Mouse (Mus musculus): Measurements from ENCODE around the gene Cbwd1. TPM values are rescaled to one million over a fixed set of nuclear protein-coding genes. Genes with fewer than 3 reads are reported as not detected.
A peak's percentile ranks its signal among the peaks of the same experiment; 100 is the strongest.
"Not testable (repeated sequence)": the region's sequence is repeated elsewhere in the genome, so short reads cannot be mapped to it uniquely, and the experiment has no call there.

Cbwd1 gene
- total RNA-seq, 2 experiments from 2014 or later, result 10.0 to 10.9 TPM

DNA sequence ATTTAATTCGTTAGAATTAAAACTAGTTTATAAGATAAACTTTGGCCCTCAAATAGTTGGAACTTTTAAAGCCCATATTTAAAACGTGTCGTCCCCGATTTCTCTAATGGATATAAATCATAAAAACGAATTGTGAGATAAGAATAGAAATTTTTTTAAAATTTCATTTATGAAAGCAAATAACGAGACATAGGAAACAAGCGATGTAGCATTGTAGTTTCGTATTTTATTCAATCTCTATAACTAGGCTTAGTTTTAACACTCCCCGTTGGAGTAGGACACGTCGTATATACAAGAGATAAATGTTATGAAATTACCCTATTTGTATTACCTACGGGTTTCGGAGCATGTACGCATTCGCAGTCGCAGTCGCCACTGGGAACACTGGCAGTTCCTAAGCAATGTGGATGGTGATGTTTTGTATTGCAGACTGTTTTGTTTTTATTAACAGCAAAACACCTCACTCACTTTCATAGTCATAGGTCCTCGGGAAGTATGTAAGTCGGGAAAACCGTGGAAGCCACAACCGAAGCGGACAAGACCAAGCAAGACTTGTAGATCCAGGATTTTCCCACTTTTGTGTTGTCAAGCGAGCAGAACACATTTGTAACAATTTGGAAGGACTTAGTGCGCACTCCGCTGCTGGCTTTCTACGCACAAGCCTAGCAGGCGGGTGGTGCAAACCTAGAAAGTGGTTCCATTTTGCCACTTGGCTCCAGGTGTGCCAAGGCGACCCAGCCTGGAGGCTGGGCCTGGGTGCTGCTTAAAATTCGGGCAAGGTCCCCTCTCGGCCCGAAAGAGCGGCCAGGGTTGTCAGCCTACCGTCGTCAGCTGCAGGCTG is 62.5 kb downstream of the Cbwd1 start:
- intact Hi-C loops (cut with DNase I), result no loop called here
- DNase-seq, result no peak

DNA sequence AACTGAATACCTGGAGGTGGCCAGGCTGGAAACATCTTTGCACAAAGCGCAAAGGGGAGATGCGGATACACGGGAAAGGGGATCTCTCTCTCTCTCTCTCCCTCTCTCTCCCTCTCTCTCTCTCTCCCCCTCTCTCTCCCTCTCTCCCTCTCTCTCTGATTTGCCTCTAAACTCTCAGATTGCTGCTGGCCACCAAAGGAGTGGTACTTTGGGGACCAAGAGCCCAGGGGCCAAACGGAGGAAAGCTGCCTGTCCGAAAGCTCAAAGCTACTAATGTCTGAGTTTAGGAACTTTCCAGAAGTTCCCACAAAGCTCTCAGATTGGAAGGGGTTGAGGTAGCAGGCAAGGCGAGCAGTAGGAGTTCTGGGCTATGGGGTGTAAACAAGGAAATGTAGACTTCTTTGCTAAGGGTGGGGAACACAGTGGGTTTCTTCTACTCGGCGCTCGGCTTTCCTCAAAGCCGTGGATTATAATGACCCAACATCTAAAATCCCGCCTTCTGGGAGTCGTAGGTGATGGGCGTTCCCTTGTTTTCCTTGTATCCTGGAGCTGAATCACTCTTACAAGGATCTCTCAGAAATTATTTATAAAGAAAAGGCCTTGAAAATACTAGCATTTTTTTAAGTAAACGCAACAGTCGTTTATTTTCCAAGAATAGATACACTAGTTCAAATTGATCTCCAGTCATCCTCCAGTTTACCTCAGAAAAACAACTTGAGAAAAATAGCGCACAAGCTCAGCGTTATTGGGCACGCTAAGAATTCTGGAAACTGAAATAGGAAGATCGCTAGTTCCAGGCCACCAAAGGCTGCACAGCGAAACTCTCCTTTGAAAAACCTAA is 63.3 kb downstream of the Cbwd1 start:
- intact Hi-C loops (cut with DNase I), result no loop called here
- no peak for DNase-seq

DNA sequence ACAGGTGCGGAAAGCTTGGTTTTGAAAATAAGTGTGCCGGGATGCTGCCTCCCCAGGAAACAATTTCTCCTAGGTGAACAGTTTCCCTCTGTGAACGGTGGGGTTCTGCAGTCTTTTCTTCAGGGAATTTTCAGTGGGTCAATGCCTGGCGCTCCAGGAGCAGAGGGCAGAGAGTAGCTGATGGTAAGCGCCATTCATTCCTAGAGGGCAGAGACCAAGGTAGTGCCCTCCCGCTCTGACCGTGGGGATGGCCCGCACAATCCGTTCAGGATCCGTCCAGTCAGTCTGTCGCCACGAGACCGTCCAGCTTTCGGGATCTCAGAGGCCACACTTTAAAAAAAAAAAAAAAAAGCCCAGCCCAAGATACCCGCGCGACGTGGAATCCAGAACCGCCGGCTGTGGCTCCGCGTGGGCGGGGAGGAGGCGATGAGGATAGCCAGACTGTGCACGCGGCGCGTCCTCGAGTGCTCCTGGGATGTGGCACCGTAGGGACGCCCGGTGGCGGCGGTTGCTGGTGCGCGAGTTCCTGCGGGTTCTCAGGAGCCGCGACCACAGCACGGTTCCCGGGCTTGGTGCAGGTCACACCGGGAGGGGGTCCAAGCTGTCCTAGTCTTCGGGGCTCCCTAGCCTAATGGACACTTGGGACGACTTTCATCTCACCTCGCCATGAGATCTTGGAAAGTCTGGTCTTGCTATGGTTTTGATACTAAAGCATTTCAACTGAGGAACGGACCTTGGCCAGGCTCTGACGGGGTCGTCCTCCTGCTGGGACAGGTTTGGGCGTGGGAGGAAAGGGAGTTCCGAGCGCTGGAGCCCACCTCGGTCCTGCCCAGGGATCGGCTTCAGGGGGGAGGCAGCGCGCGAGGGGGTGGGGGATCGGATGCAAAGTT is 64.2 kb downstream of the Cbwd1 start:
- no peak for DNase-seq
- intact Hi-C loops (cut with DNase I), result no loop called here

DNA sequence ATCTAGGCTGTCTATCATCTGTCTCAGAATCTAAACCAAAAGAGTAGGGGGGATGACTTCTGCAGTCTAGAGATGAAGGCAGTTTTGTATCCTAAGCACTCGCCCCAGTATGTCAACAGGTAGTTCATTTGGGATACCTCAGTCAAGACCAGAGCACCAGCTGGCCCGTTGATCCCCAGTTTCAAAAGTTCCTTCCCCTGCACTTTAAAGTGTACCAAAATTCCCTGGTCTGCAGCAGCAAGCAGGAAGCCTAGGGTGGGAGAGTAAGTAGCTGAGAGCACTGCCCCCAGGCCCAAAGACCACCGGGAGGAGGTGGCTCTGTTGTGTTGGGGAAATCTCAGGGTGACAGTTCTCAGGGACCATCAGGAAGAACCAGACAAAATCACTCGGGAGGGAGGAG is 64.9 kb downstream of the Cbwd1 start:
- DNase-seq, result no peak
- intact Hi-C loops (cut with DNase I), result no loop called here

DNA sequence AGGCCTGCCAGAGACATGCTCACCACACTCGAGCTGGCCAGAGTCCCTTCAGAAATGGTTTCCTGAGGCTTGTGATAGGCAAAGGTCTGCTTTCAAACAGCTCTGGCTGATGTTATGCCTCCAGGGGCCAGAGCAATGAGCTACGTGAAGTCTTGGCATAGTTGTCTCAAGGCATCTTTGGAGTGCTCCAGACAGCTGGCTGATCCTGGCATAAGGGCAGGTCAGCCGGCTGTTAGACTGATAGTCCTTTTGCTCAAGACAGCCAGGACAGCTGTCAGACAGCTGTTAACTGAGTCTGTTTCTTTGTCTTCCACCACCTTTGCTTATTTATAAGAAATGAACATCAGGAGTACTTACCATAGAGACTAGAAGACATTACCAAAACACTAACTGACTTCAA is 74.5 kb downstream of the Cbwd1 start:
- DNase-seq, result no peak
- intact Hi-C loops (cut with DNase I), result no loop called here

DNA sequence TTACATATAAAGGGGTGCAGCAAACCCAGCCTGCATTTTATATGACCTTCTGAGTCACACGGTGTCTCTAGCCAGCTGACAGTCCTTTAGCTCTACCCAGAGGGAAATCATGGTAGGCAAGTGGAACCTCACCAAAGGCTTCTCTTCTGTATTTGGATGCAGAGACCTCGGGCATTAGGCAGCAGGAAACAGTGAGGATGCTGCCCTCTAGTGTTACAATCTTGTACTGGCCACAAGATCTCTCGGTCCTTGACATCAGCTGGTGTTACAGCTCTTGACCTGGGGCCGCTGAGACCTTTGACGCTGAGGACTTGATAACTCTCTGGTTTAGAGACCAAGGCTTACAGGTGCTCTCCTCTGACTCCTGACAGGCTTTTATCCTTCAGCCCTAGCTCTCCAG is 75.9 kb downstream of the Cbwd1 start:
- intact Hi-C loops (cut with DNase I), result no loop called here
- DNase-seq, result peak; percentile 41

DNA sequence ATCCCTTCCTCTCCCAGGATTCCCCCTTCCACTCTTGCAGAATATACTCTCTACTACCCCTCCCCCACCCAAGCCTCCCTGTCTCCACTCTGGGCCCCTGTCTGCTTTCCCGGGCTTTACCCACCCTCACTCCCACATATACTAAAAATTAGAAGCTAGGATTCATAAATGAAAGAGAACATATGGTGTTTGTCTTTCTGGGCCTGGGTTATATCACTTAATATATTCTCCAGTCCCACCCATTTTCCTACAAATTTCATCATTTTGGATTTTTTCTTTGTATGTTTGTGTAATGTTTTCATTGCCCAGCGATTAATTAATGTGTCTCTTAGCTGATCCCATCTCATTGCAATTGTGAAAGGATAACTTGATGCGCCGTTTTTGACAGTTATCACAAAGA is 80.2 kb downstream of the Cbwd1 start:
- intact Hi-C loops (cut with DNase I), result no loop called here
- no peak for DNase-seq

DNA sequence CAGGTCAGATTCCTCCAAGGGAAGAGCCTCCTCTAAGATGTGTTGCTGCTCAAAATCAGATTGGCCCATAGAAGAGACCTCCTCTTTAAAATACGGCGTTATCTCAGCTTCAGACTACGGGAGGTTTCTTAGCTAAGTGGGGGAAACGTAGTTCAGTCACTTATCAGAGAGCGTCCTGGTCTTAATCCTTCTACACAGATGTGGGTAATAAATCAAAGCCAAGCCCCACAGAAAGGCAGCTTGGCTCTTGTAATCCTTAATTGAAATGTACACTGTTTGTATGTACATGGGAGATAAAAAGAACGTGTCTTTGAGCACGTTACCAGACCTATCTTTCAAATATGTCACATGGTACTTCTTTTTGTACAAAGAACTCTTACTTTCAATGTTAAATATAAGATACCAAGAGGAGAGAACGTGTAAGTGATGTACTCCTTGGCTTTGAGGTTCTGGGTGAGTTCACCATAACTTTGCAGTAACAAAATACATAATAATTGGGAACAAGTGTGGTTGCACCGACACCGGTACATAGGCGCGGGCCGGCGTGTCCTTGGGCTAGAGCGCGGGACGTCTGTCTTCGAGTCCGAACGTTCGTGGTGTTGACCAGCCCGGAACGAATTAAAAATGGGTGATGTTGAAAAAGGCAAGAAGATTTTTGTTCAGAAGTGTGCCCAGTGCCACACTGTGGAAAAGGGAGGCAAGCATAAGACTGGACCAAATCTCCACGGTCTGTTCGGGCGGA is 86.1 kb downstream of the Cbwd1 start, which contains the start of gene Gm10053:
Gene Gm10053 (plus strand): TSS at position 558 of the 742 bp plus-strand sequence.
- intact Hi-C loops (cut with DNase I); DNase-seq: not testable (repeated sequence)

DNA sequence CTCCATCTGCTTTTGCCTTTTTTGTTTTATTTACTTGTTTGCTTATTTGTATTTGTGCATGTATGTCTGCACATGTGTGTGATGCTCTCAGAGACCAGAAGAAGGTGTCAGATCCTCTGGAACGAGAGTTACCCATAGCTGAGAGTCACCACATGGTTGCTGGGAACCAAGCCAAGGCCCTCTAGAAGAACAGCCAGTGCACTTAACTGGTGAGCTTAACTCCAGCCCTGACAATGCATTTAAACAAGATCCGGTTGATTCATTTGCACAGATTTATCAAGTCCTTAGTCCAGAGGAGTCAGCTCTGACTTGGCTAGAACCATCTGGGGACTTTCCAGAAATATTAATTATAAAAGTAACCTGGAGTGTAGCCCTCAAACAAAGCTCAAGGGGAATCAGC is 87.5 kb downstream of the Cbwd1 start:
- peak; percentile 17 for DNase-seq
- intact Hi-C loops (cut with DNase I), result loop anchor here (5.0 kb wide), 3 partner anchors 167 to 572 kb away; no protein-coding TSS in a partner anchor

DNA sequence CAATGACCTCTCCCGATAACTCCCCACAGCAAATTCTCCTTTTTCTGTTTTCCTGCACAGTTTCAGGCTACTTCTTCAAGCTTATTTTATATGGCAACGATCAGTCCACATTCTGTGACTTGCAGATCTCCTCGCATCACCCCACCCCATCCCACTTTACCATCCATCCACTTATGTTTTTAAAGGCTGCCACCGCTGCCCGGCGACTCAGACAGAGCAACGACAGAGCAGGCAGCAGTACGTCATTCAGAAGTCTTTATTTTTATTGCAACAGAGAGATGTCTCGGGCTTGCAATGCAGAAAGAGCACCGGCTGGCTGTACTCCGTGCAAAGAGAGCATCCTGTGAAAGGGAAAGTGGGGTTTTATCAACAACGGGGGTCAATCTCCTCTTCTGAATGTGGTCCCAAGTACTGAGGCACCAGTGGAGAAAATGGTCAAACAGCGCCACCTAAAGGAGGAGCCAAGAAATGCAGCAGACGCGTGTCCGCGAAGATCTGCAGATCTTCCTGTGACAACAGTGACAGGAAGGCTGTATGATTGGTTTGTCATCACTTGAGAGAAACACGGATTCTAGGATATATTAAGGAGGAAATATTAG is 90.3 kb downstream of the Cbwd1 start:
- intact Hi-C loops (cut with DNase I), result loop anchor here (5.0 kb wide), 3 partner anchors 164 to 569 kb away; no protein-coding TSS in a partner anchor
- DNase-seq, result peak; percentile 70

Small RNAs within 50 kb of the gene (microRNA-seq; reads per million reads assigned to microRNA genes)
- gene Mir3084-1, result not detected

Other genes with a start within 250 kb of the Cbwd1 start
- gene Pgm5, start 99.8 kb downstream of the Cbwd1 start, total RNA-seq (2021), result 1 to 10 TPM; 5.0 to 7.2 TPM
- 100 to 1,000 TPM; 136 to 140 TPM for gene Gm10053, start 85.9 kb downstream of the Cbwd1 start, total RNA-seq (2021)
- not detected for gene Foxd4, start 60.4 kb downstream of the Cbwd1 start, total RNA-seq (2021)
- gene Dock8, start 37.9 kb upstream of the Cbwd1 start, total RNA-seq (2021), result 1 to 10 TPM; 1.3 TPM